Mouse (Mus musculus) adrenal gland, postnatal 10 days (tissue): ENCODE measurements around the gene Gpr183. TPM values are rescaled to one million over a fixed set of nuclear protein-coding genes. Genes with fewer than 3 reads are reported as not detected.

Experiments
- total RNA-seq, 2 experiments: library from RNA; stranded (reverse); gene quantifications; 2 replicates each; pipeline ENCODE4 v1.2.3; 2021

The Gpr183 gene
- total RNA-seq, 2 experiments from 2014 or later = 0.94 to 1.2 TPM

Other genes with a start within 250 kb of the Gpr183 start
- gene Dock9, start 167.4 kb downstream of the Gpr183 start, total RNA-seq = 10 to 100 TPM; 32.3 to 40.2 TPM
- gene Ubac2, start 86.6 kb downstream of the Gpr183 start, total RNA-seq = 10 to 100 TPM; 34.5 to 35.7 TPM
- gene Gpr18, start 49.4 kb downstream of the Gpr183 start, total RNA-seq = 1 to 10 TPM; 1.2 TPM
- gene Timm8a2, start 69.5 kb upstream of the Gpr183 start, total RNA-seq = under 1 TPM in 1 of 2 experiments, not detected in 1; 0.33 TPM
- 100 to 1,000 TPM; 113 to 119 TPM for gene Tm9sf2, start 141.8 kb upstream of the Gpr183 start, total RNA-seq
- gene Clybl, start 216.5 kb upstream of the Gpr183 start, total RNA-seq = 100 to 1,000 TPM; 121 to 123 TPM